Mouse (Mus musculus) hindbrain, embryonic 12.5 days (tissue): ENCODE data around the gene Clcn2. TPM values are rescaled to one million over a fixed set of nuclear protein-coding genes. Genes with fewer than 3 reads are reported as not detected.

Source experiments
- ATAC-seq: fragments of 200-750 bp; cut with Nextera tagmentation; 2 replicates; pipeline ENCODE4 v1.8.0; 2017; ENCODE audit warnings: moderate TSS enrichment; ENCODE audit not compliant: low FRiP score
- H3K27ac ChIP-seq: fragments of 300-500 bp; sonication (generic); 2 replicates; pipeline ENCODE4 v1.5.1; 2016; ENCODE audit warnings: mild to moderate bottlenecking
- H3K27me3 ChIP-seq: fragments of 300-500 bp; sonication (generic); 2 replicates; pipeline ENCODE4 v1.6.1; 2016; ENCODE audit warnings: mild to moderate bottlenecking
- H3K36me3 ChIP-seq: fragments of 300-500 bp; sonication (generic); 2 replicates; pipeline ENCODE4 v1.6.1; 2016; ENCODE audit warnings: mild to moderate bottlenecking
- H3K4me1 ChIP-seq: fragments of 300-500 bp; sonication (generic); 2 replicates; pipeline ENCODE4 v1.6.1; 2016
- H3K4me2 ChIP-seq: fragments of 300-500 bp; sonication (generic); replicated peaks from 2 replicates; pipeline ENCODE4 v1.6.1; 2016; ENCODE audit warnings: mild to moderate bottlenecking
- H3K4me3 ChIP-seq: fragments of 300-500 bp; sonication (generic); 2 replicates; pipeline ENCODE4 v1.5.1; 2016; ENCODE audit warnings: mild to moderate bottlenecking
- H3K9ac ChIP-seq: fragments of 300-500 bp; sonication (generic); 2 replicates; pipeline ENCODE4 v1.6.1; 2016; ENCODE audit warnings: mild to moderate bottlenecking, moderate library complexity
- H3K9me3 ChIP-seq: fragments of 300-500 bp; sonication (generic); replicated peaks from 2 replicates; pipeline ENCODE4 v1.6.1; 2016; ENCODE audit warnings: mild to moderate bottlenecking
- WGBS: fragments of 180-500 bp; shearing (Covaris S2); methylation state at CpG from one replicate; pipeline ENCODE4 v1.1.7; 2016; 5-methylcytosine and 5-hydroxymethylcytosine counted together
- polyA plus RNA-seq: library from polyadenylated mRNA; unstranded; fragments of >200 nt; fragmentation: Nextera tagmentation; extraction: Ambion mirVana; gene quantifications from 2 replicates; pipeline ENCODE4 v1.2.1, GENCODE M21; 2016

Clcn2 gene
- polyA plus RNA-seq, 1 experiment from 2014 or later, result 40.5 TPM

DNA sequence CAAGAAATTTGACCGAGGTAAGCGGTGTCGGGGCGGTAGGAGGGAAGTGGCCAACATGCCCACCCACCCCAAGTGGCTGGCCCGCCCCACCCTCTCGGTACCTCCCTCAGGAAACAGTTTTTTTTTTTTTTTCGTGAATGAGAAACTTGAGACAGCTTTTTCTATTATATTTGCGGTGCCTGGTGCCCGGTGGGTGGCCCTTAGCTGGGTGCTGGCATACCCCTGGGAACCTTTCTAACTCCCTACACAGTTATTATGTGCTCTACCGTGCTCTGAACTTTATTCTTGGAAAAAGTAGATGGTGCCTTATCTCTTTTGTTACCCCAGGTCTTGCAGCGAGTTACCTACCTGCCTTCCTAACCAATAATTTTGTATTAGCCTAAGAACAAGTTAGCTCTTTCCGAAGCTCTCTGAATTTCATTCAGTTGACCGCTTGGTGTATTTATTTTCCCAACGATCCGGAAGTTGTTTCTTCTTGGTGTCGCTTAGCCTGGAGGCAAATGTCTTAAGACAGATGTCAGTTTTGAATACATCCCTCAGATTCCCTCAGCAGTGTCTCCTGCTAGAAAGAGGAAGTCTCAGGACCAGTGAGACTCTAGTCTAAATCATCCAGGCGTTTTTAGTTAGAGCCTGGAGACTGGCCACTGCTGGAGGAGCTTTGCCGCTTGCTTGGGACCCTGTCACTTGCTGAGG lies 578 bp upstream of the Clcn2 start:
- 3% methylated on average over 18 of the region's 18 CpGs for WGBS
- H3K4me1 ChIP-seq, result peaks cover 46% of the 10 kb centered on the region
- H3K9ac ChIP-seq, result peak overlapping the region; percentile 83
- peak overlapping the region; percentile 89 for H3K4me2 ChIP-seq
- H3K27me3 ChIP-seq, result no peaks in the 10 kb centered on the region
- H3K27ac ChIP-seq, result peak overlapping the region; percentile 93; the same call in 1 of the 2 replicates
- H3K36me3 ChIP-seq, result peaks cover 11% of the 10 kb centered on the region
- H3K4me3 ChIP-seq, result peak overlapping the region; percentile 67
- no peaks in the 10 kb centered on the region for H3K9me3 ChIP-seq
- no peak; the same call in 1 of the 2 replicates for ATAC-seq

DNA sequence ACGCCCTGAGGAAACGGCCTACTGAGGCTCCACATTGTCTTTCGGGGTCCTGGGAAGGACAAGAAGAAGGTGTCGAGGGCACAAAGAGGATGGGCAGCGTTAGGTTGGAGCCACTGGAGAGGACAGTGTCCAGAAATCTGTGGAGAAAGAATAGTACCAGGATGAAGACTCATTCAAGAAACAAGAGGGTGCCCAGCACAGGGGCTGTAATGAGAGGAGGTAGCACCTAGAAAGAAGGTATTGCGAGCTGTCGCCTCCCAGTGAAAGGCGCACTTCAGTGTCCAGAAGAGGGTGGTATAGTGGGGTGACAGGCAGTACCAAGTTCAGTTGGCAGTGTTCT lies 735 bp downstream of the Clcn2 start:
- ATAC-seq, result no peak; the same call in none of the 2 replicates
- Histone ChIP-seq H3K27me3 (no peaks in the 10 kb centered on the region), H3K4me2 (peak overlapping the region; percentile 89), H3K4me1 (peaks cover 46% of the 10 kb centered on the region), H3K9me3 (no peaks in the 10 kb centered on the region), H3K4me3 (peak overlapping the region; percentile 67), H3K27ac (peak overlapping the region; percentile 93), H3K36me3 (peaks cover 13% of the 10 kb centered on the region), H3K9ac (peak overlapping the region; percentile 83)
- under 1% methylated on average over 8 of the region's 8 CpGs for WGBS

DNA sequence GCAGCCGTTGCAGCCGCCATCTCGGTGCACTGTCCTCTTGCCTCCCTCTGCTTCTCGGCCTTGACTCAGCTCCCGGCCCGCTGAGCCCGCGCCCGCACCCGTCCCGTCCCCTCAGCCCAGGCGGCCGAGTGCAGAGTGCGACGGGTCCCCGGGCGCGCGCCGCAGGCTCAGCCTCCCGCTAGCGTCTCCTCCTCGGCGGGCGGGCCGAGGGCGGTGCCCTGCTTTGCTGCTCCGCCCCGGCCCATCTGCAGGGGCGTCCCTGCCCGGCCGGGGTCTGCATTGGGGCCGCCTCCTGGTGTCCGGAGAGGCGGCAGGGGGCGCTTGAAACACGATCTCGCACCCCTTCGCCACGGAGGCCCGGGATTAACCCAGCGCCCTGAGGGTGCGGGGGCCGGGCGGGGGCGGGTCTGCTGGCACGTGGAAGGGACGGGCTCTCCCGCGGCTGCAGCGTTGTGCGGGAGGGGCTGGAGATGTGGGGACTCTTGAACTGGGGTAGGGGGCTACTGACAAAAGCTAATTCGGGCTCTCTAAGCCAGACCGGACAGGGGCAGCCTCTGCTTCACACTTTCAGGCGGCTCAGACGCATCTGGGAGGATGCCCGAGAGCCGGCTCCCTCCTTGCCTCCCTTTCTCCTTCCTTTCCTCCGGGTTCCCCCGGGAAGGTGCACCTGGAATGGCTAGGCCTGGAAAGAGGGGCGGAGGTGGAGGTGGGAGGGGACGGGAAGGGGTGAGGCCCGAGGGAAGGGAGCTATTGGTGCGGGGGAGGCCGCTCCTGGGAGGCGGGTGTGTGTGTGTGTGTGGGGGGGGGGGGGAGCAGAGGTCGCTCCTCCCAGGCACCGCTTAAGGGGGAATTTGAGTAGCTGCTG lies 1.3 kb downstream of the Clcn2 start:
- H3K4me2 ChIP-seq, result peak overlapping the region; percentile 89
- peak overlapping the region; percentile 67 for H3K4me3 ChIP-seq
- no peaks in the 10 kb centered on the region for H3K27me3 ChIP-seq
- no peaks in the 10 kb centered on the region for H3K9me3 ChIP-seq
- under 1% methylated on average over 58 of the region's 68 CpGs for WGBS
- H3K4me1 ChIP-seq, result peaks cover 46% of the 10 kb centered on the region
- H3K36me3 ChIP-seq, result peaks cover 17% of the 10 kb centered on the region
- ATAC-seq, result peak; percentile 88
- peak overlapping the region; percentile 83 for H3K9ac ChIP-seq
- peak overlapping the region; percentile 93 for H3K27ac ChIP-seq

DNA sequence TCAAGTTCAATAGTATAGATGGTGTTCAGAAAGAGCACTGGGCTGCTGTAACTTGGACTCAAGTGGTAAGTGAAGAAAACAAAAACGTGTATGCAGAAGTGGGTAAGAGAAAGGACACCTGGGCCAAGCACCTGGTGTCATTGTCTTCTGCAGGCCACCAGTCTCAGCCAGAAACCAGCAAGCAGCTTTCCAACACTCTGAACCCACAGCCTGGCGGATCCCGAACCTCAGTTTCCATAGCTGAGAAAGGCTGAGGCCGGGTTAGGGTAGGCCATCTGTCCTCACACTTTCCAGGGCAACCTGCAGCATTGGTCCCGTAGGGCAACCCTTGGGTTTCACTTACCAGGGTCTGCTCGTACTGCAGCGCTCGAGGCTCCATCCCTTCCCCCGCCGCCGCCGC lies 2.0 kb downstream of the Clcn2 start:
- peak overlapping the region; percentile 83 for H3K9ac ChIP-seq
- H3K27me3 ChIP-seq, result no peaks in the 10 kb centered on the region
- peaks cover 46% of the 10 kb centered on the region for H3K4me1 ChIP-seq
- H3K4me2 ChIP-seq, result peak overlapping the region; percentile 89
- no peak; the same call in 1 of the 2 replicates for ATAC-seq
- H3K9me3 ChIP-seq, result no peaks in the 10 kb centered on the region
- peak overlapping the region; percentile 67 for H3K4me3 ChIP-seq
- peaks cover 24% of the 10 kb centered on the region for H3K36me3 ChIP-seq
- H3K27ac ChIP-seq, result peak overlapping the region; percentile 93
- under 1% methylated on average over 12 of the region's 12 CpGs for WGBS

DNA sequence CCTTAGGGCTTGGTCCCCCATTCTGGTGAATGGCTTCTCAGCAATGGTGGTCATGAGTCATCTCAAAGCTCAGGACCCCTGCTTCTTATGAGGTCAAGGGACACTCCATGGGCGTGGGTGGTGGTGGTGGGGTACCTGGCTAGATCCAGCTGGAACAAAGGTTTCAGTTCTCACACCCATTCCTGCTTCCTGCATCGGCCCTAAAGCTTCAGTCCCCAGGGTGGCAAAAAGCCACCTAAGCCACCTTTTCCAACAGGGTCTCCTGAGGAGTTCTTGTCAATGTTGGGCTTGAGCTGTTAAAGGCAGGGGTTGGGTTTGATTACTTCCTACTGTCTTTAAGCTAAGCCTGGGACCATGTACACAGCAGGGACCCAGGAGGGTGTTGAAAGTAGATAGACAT lies 2.4 kb downstream of the Clcn2 start:
- Histone ChIP-seq H3K27me3 (no peaks in the 10 kb centered on the region), H3K9ac (peak overlapping the region; percentile 83; the same call in 1 of the 2 replicates), H3K36me3 (peaks cover 28% of the 10 kb centered on the region), H3K4me2 (peak overlapping the region; percentile 89), H3K9me3 (no peaks in the 10 kb centered on the region), H3K4me3 (peak overlapping the region; percentile 67), H3K4me1 (peaks cover 46% of the 10 kb centered on the region), H3K27ac (peak overlapping the region; percentile 93; the same call in 1 of the 2 replicates)
- ATAC-seq, result no peak
- WGBS, result 43% methylated on average over 2 of the region's 2 CpGs

DNA sequence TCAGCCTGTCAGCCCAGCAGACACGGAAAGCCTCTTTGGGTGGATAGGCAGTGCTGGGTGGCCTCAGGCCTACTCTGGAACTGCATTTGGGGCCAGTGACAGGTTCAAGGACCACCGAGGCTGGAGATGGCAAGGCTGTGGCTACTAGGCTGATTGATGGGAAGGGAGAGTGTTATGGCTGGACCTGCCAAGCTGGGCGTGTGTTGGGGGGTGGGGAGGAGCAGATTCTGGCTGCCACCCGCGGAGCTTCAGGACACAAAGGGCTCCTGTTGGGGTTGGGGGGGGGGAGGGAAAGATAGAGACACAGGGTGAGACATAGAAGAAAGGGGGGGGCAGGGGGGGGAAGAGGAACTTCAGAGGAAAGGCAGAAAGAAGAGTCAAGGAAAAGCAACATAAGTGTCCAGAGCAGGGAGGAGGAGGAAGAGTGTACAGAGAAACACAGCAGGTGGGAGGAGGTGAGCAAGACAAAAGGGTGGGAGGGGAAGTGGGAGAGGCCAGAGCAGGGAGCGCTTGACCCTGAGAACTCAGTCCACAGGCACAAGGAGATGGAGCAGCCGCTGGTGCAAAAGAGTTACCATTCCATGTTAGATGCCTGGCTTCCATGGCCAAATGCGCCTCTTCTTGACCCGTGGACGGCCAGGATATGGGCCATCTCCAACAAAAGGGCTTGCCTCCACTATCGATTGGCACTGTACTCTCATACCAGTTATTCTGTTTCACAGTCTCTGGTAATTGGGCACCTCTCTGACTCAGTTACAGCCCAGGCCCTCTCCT lies 3.1 kb downstream of the Clcn2 start:
- ATAC-seq, result no peak
- H3K4me2 ChIP-seq, result peak overlapping the region; percentile 89
- peaks cover 46% of the 10 kb centered on the region for H3K4me1 ChIP-seq
- no peaks in the 10 kb centered on the region for H3K27me3 ChIP-seq
- H3K36me3 ChIP-seq, result peaks cover 29% of the 10 kb centered on the region
- 0 out of 2 replicates have a peak overlapping the region, but pooled peaks have one; percentile 30 for H3K27ac ChIP-seq
- H3K9ac ChIP-seq, result peak overlapping the region; percentile 83
- H3K9me3 ChIP-seq, result no peaks in the 10 kb centered on the region
- H3K4me3 ChIP-seq, result peak overlapping the region; percentile 67
- WGBS, result 27% methylated on average over 11 of the region's 11 CpGs

DNA sequence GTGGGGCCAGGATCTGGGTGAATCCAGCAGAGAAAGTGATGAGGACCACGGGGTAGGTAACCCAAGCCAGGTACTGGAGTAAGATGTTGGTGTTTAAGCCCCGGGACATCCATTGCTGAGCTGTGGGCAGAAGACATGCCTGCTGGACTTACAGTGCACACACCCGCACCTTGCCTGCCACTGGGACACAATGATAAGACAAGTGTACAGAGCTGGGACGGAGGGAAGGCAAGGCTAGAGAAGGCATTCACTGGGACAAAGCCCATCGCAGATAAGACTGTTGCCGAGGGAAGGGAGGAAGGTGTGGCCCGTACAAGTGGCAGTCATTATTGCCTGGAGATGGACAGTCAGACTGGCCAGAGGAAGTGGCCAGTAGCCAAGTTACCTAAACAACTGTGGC lies 4.7 kb downstream of the Clcn2 start:
- H3K9me3 ChIP-seq, result no peaks in the 10 kb centered on the region
- no peak overlapping the region for H3K9ac ChIP-seq
- no peaks in the 10 kb centered on the region for H3K27me3 ChIP-seq
- no peak overlapping the region for H3K27ac ChIP-seq
- WGBS, result 91% methylated on average over 7 of the region's 7 CpGs
- no peak overlapping the region for H3K4me3 ChIP-seq
- ATAC-seq, result no peak
- peaks cover 37% of the 10 kb centered on the region for H3K4me1 ChIP-seq
- H3K4me2 ChIP-seq, result no peak overlapping the region
- H3K36me3 ChIP-seq, result peaks cover 38% of the 10 kb centered on the region

DNA sequence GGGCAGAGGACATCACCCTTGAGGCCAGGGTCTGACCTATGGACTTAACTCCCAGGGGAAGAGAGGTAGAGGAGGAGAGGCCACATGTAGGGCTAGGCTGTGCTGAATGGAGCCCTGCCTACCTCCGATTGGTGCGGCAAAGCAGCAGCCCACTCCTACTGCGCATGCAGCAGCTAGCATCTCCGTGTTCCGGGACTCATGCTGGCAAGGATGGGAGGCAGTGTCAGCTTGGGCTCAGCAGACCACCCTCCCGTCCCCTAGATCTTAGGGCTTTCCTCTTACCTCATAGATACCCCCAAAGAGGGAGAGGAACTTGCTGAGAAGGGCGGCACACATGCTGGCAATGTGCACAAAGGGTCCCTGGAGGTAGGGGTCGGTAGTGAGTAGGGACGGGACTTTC lies 5.4 kb downstream of the Clcn2 start:
- H3K4me3 ChIP-seq, result no peak overlapping the region
- no peak overlapping the region for H3K27ac ChIP-seq
- no peaks in the 10 kb centered on the region for H3K27me3 ChIP-seq
- ATAC-seq, result no peak
- no peak overlapping the region for H3K4me2 ChIP-seq
- H3K4me1 ChIP-seq, result peaks cover 34% of the 10 kb centered on the region
- H3K9me3 ChIP-seq, result no peaks in the 10 kb centered on the region
- no peak overlapping the region for H3K9ac ChIP-seq
- peaks cover 45% of the 10 kb centered on the region for H3K36me3 ChIP-seq
- 79% methylated on average over 9 of the region's 9 CpGs for WGBS

DNA sequence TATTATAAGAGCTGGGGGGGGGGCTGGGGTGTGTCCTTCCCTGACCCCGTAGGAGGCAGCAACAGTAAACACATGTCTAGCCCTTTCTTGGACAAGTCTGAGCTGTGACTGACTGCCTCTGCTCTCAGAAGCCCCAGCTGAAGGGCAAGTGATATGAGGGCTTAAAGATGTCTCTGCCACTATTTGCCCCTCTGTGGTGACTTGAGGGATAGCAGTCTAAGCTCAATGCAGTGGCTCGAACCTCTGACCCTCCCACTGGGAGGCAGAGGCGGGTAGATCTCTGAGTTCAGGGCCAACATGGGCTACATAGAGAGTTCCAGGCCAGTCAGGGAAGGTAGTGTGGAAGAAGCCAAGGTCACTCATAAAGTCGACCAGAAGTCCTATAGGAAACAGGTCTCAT lies 6.7 kb downstream of the Clcn2 start:
- Histone ChIP-seq H3K4me1 (peaks cover 25% of the 10 kb centered on the region), H3K4me3 (no peak overlapping the region), H3K4me2 (no peak overlapping the region), H3K27me3 (no peaks in the 10 kb centered on the region), H3K36me3 (peaks cover 58% of the 10 kb centered on the region), H3K27ac (no peak overlapping the region), H3K9ac (no peak overlapping the region), H3K9me3 (no peaks in the 10 kb centered on the region)
- 87% methylated on average over 4 of the region's 4 CpGs for WGBS
- no peak for ATAC-seq

DNA sequence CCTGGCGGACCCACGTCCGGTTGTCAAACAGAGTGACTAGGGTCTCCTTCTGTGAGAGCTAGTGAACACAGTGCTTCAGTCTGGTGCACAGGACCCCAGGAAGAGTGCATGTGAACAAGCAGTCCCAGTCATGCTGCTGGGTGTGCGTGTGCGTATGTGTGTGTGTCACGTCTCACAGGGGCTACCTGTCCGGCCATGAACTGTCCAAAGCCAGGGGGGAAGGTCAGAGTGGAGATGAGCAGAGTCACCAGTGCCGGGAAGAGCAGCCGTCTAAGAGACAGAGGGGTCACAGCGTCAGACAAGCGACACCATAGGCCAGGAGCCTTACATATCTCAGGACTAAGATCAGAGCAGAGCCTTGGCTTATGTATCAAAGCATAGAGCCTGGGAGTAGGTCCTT lies 7.2 kb downstream of the Clcn2 start:
- ATAC-seq, result no peak
- Histone ChIP-seq H3K4me2 (no peak overlapping the region), H3K9ac (no peak overlapping the region), H3K9me3 (no peaks in the 10 kb centered on the region), H3K4me3 (no peak overlapping the region), H3K27ac (no peak overlapping the region), H3K27me3 (no peaks in the 10 kb centered on the region), H3K4me1 (peaks cover 22% of the 10 kb centered on the region), H3K36me3 (peaks cover 60% of the 10 kb centered on the region)
- WGBS, result 92% methylated on average over 11 of the region's 11 CpGs

DNA sequence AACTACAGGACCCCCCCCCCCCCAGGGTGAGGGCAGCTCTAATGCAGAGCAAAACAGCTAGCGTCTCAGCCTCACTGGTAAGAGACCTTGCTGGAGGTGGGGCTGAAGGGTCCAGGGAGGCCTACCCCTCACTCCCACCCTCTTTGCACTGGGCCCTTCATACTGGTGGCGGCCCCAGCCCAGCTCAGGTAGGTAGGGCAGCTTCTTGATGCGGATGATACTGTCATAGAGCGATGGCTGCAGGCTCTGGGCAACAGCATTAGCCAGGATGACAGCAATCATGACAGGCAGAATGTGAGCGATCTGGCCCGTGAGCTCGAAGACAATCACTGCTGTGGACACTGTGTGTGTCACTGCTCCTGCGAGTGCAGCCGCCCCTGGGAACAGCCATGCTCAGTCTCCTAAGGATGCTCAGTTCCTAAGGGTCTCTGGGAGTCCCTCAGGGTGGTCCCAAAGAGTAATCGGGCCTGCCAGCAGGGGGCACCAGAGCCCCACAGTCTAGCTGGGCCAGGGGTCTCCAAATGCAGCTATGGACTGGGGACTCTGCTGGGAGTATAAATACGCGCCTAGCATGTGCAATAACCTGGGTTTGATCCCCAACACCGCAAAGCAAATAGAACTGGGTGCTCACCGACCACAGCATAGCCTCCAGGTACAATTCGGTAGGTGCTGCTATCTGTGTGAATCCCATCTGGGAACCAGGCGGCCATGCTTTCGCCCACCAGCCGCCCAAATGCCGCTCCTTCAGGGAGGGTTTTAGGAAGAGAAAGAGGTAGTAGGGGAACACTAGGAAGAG lies 8.4 kb downstream of the Clcn2 start:
- Histone ChIP-seq H3K27ac (no peak overlapping the region), H3K27me3 (no peaks in the 10 kb centered on the region), H3K9me3 (no peaks in the 10 kb centered on the region), H3K4me1 (peaks cover 10% of the 10 kb centered on the region), H3K36me3 (peaks cover 67% of the 10 kb centered on the region), H3K9ac (no peak overlapping the region; the same call in 1 of the 2 replicates), H3K4me3 (no peak overlapping the region), H3K4me2 (no peak overlapping the region)
- ATAC-seq, result peak; percentile 62
- WGBS, result 76% methylated on average over 19 of the region's 19 CpGs
